19 mouse cellular contexts compared by ENCODE assay signal in the genomic region with DNA sequence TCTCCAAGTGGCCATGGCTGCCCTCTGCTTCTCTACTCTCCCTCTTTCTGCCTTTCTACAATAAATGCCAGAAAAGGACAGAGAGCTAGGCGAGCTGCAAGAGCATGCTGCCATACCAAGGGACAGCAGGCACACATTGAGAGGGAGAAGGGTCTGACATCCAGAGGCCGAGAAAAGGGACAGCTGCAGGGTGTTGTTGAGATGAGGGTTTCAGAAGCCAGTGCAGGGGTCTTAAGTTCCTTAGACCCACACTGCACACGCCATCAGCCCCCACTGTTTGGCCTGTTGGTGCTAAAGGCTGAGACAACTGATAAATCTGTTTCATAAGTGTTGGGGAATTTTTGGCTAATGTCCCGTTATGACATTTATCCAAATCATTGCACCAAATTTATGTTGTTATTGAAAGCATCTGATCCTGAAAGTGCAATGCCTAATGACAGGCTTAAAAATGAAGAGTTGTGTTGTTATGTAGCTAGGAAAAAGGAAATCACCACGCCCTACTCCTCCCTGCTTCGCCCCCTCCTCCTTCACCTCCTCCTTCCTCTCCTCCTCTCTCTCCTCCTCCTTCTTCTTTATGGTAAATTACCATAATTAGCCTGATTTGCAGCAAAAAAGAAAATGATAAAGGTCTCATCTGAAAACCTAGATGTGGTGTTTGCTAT.
DNase-seq lines count a peak whose midpoint lies in the region; ATAC-seq and TF ChIP-seq lines count a peak whose summit lies in the region.
"Had no signal": no experiment of that assay in that cellular context is flagged by ENCODE, and none has a peak within 500 bp of the region (broad histone marks: within the 10 kb centered on the region; RNA-seq: fewer than 3 reads in every experiment).

No protein-coding gene starts in this region.

- H3K36me3 ChIP-seq in lung, embryonic 14.5 days (ENCODE audit: insufficient read depth), result no peaks in the 10 kb centered on the region
- H3K36me3 ChIP-seq in liver, embryonic 12.5 days, result no peaks in the 10 kb centered on the region
- no peaks in the 10 kb centered on the region for H3K36me3 ChIP-seq in intestine, embryonic 16.5 days (ENCODE audit: control insufficient read depth, insufficient read depth, low read length)
- H3K36me3 ChIP-seq: forebrain, embryonic 15.5 days; heart, embryonic 15.5 days; hindbrain, embryonic 15.5 days; limb, embryonic 12.5 days had no signal

- H3K4me1 ChIP-seq in lung, embryonic 14.5 days (ENCODE audit: insufficient read depth), result no peaks in the 10 kb centered on the region
- H3K4me1 ChIP-seq in liver, embryonic 12.5 days, result no peaks in the 10 kb centered on the region
- H3K4me1 ChIP-seq in intestine, embryonic 16.5 days (ENCODE audit: control insufficient read depth, insufficient read depth, low read length), result no peaks in the 10 kb centered on the region
- H3K4me1 ChIP-seq: forebrain, embryonic 15.5 days; heart, embryonic 15.5 days; hindbrain, embryonic 15.5 days; limb, embryonic 12.5 days had no signal

- H3K9me3 ChIP-seq in lung, embryonic 14.5 days (ENCODE audit: low read depth, low read length), result no peaks in the 10 kb centered on the region
- no peaks in the 10 kb centered on the region for H3K9me3 ChIP-seq in liver, embryonic 12.5 days (replicated peaks)
- no peaks in the 10 kb centered on the region for H3K9me3 ChIP-seq in intestine, embryonic 16.5 days (ENCODE audit: control insufficient read depth, low read length)
- H3K9me3 ChIP-seq: forebrain, embryonic 15.5 days; heart, embryonic 15.5 days; hindbrain, embryonic 15.5 days; limb, embryonic 12.5 days had no signal

- WGBS in lung, embryonic 14.5 days, result 44% methylated on average over 6 of the region's 6 CpGs
- 60% methylated on average over 6 of the region's 6 CpGs for WGBS in liver, embryonic 12.5 days (ENCODE audit: insufficient replicate concordance)
- 67% methylated on average over 6 of the region's 6 CpGs for WGBS in intestine, embryonic 16.5 days

- H3K9ac ChIP-seq in lung, embryonic 14.5 days, result no peak overlapping the region
- no peak overlapping the region for H3K9ac ChIP-seq in liver, embryonic 12.5 days
- no peak overlapping the region for H3K9ac ChIP-seq in intestine, embryonic 16.5 days (ENCODE audit: low read depth, low read length)
- H3K9ac ChIP-seq: forebrain, embryonic 15.5 days; heart, embryonic 15.5 days; hindbrain, embryonic 15.5 days; limb, embryonic 12.5 days had no signal

- DNase-seq in heart, adult 11 months, result peak; percentile 88
- no peak for DNase-seq in heart, postnatal 4 days
- DNase-seq in kidney, postnatal 10 days, result peak; percentile 28
- no peak for DNase-seq in kidney, postnatal 25 days
- peak; percentile 75 for DNase-seq in lung, embryonic 14.5 days
- peak; percentile 4 for DNase-seq in lung, postnatal 25 days (ENCODE audit: low spot score)
- DNase-seq: adrenal gland, postnatal 36 days; cerebellum, adult 9-10 months; gastrocnemius, postnatal 25 days; thymus, postnatal 25 days had no signal

- no peak for TF ChIP-seq CTCF in lung, embryonic 14.5 days (IDR thresholded peaks at IDR 0.05; ENCODE audit: low read depth)

- no peak overlapping the region for H3K27ac ChIP-seq in lung, embryonic 14.5 days (ENCODE audit: low read depth)
- H3K27ac ChIP-seq in liver, embryonic 12.5 days, result no peak overlapping the region
- no peak overlapping the region for H3K27ac ChIP-seq in intestine, embryonic 16.5 days (ENCODE audit: low read length)
- H3K27ac ChIP-seq: forebrain, embryonic 15.5 days; heart, embryonic 15.5 days; hindbrain, embryonic 15.5 days; layer of hippocampus, adult 2 months; limb, embryonic 12.5 days had no signal

- no peak overlapping the region for H3K4me2 ChIP-seq in lung, embryonic 14.5 days
- H3K4me2 ChIP-seq in liver, embryonic 12.5 days, result no peak overlapping the region
- H3K4me2 ChIP-seq in intestine, embryonic 16.5 days (ENCODE audit: low read depth, low read length), result no peak overlapping the region
- H3K4me2 ChIP-seq: forebrain, embryonic 15.5 days; heart, embryonic 15.5 days; hindbrain, embryonic 15.5 days; limb, embryonic 12.5 days; liver, embryonic 11.5 days had no signal

- no peaks in the 10 kb centered on the region for H3K27me3 ChIP-seq in lung, embryonic 14.5 days (ENCODE audit: insufficient read depth, low read length)
- no peaks in the 10 kb centered on the region for H3K27me3 ChIP-seq in liver, embryonic 12.5 days (replicated peaks)
- no peaks in the 10 kb centered on the region for H3K27me3 ChIP-seq in intestine, embryonic 16.5 days (replicated peaks; ENCODE audit: control insufficient read depth, insufficient read depth, low read length)
- H3K27me3 ChIP-seq: forebrain, embryonic 15.5 days; heart, embryonic 15.5 days; hindbrain, embryonic 15.5 days; limb, embryonic 12.5 days had no signal

- peak; percentile 95 for ATAC-seq in lung, embryonic 14.5 days (ENCODE audit: insufficient read depth)
- ATAC-seq in liver, embryonic 12.5 days, result no peak
- ATAC-seq in intestine, embryonic 16.5 days, result no peak
- ATAC-seq: forebrain, embryonic 15.5 days; midbrain, embryonic 16.5 days had no signal

- H3K4me3 ChIP-seq in lung, embryonic 14.5 days (ENCODE audit: low read depth, low read length), result no peak overlapping the region
- no peak overlapping the region for H3K4me3 ChIP-seq in liver, embryonic 12.5 days
- no peak overlapping the region for H3K4me3 ChIP-seq in intestine, embryonic 16.5 days (ENCODE audit: low read length)
- H3K4me3 ChIP-seq: forebrain, embryonic 15.5 days; heart, embryonic 15.5 days; hindbrain, embryonic 15.5 days; layer of hippocampus, adult 2 months; limb, embryonic 12.5 days had no signal

Comparison
In these comparisons a context has a peak if more than half of its experiments do, and no peak if none do; other contexts are left out.
1. DNase-seq: peak in heart, adult 11 months (single experiment), kidney, postnatal 10 days (single experiment), lung, embryonic 14.5 days (single experiment) and lung, postnatal 25 days (single experiment); none in heart, postnatal 4 days (single experiment) and kidney, postnatal 25 days (0 of 2).